ENCODE assay signal across 7 mouse cellular contexts in genomic region chr8:119394097-119394496, GRCm38 (mm10). TPM values are rescaled to one million over a fixed set of nuclear protein-coding genes. Genes with fewer than 3 reads are reported as not detected.
A peak's percentile ranks its signal among the peaks of the same experiment; 100 is the strongest.
DNase-seq lines count a peak whose midpoint lies in the region; ATAC-seq lines count a peak whose summit lies in the region.

No protein-coding gene starts in this region.

- peaks cover 41% of the 10 kb centered on the region for H3K4me1 ChIP-seq in megakaryocyte, embryonic 14.5 days
- H3K4me1 ChIP-seq in forebrain, embryonic 14.5 days (ENCODE audit: control insufficient read depth, insufficient read depth, low read length): peaks cover 7% of the 10 kb centered on the region
- peaks cover 14% of the 10 kb centered on the region for H3K4me1 ChIP-seq in limb, embryonic 15.5 days
- peaks cover 9% of the 10 kb centered on the region; the same call in 1 of the 2 replicates for H3K4me1 ChIP-seq in stomach, embryonic 15.5 days

- H3K27ac ChIP-seq in forebrain, embryonic 14.5 days (ENCODE audit: low read depth, low read length): peak overlapping the region; percentile 87
- 0 out of 2 replicates have a peak overlapping the region, but pooled peaks have one; percentile 44 for H3K27ac ChIP-seq in limb, embryonic 15.5 days
- H3K27ac ChIP-seq in stomach, embryonic 15.5 days: no peak overlapping the region

- H3K9me3 ChIP-seq in megakaryocyte, embryonic 14.5 days: no peaks in the 10 kb centered on the region
- H3K9me3 ChIP-seq in forebrain, embryonic 14.5 days (replicated peaks; ENCODE audit: control insufficient read depth, low read length): no peaks in the 10 kb centered on the region
- H3K9me3 ChIP-seq in limb, embryonic 15.5 days: no peaks in the 10 kb centered on the region
- H3K9me3 ChIP-seq in stomach, embryonic 15.5 days: no peaks in the 10 kb centered on the region

- H3K4me2 ChIP-seq in forebrain, embryonic 14.5 days (ENCODE audit: low read length): peak overlapping the region; percentile 98
- peak overlapping the region; percentile 97 for H3K4me2 ChIP-seq in limb, embryonic 15.5 days
- H3K4me2 ChIP-seq in stomach, embryonic 15.5 days: peak overlapping the region; percentile 99

- DNase-seq in forebrain, embryonic 14.5 days (ENCODE audit: low spot score): no peak
- no peak for DNase-seq in spleen, adult 12 weeks (ENCODE audit: low spot score)
- no peak for DNase-seq in adrenal gland, postnatal 36 days

- H3K36me3 ChIP-seq in megakaryocyte, embryonic 14.5 days (replicated peaks; ENCODE audit: low read length): peaks cover 26% of the 10 kb centered on the region
- H3K36me3 ChIP-seq in forebrain, embryonic 14.5 days (ENCODE audit: control insufficient read depth, insufficient read depth, low read length): no peaks in the 10 kb centered on the region
- H3K36me3 ChIP-seq in limb, embryonic 15.5 days: 0 out of 2 replicates have a peak, but pooled peaks cover 6% of the 10 kb centered on the region
- H3K36me3 ChIP-seq in stomach, embryonic 15.5 days: peaks cover 4% of the 10 kb centered on the region; the same call in 1 of the 2 replicates

- ATAC-seq in megakaryocyte, adult 5-6 weeks (ENCODE audit: poor library complexity, severe bottlenecking): no peak
- ATAC-seq in forebrain, embryonic 14.5 days: peak; percentile 4; the same call in 1 of the 2 replicates
- no peak for ATAC-seq in limb, embryonic 15.5 days (ENCODE audit: insufficient number of reproducible peaks, low FRiP score, low TSS enrichment, low read depth)
- no peak for ATAC-seq in stomach, embryonic 15.5 days (ENCODE audit: insufficient read depth, low FRiP score, low read depth)

- 69% methylated on average over 9 of the region's 9 CpGs for WGBS in forebrain, embryonic 14.5 days
- 78% methylated on average over 9 of the region's 9 CpGs for WGBS in limb, embryonic 15.5 days
- WGBS in stomach, embryonic 15.5 days: 70% methylated on average over 9 of the region's 9 CpGs

- peak overlapping the region; percentile 90 for H3K9ac ChIP-seq in forebrain, embryonic 14.5 days (ENCODE audit: low read length)
- H3K9ac ChIP-seq in limb, embryonic 15.5 days: no peak overlapping the region
- 0 out of 2 replicates have a peak overlapping the region, but pooled peaks have one; percentile 71 for H3K9ac ChIP-seq in stomach, embryonic 15.5 days

- H3K27me3 ChIP-seq in megakaryocyte, embryonic 14.5 days (replicated peaks): peaks cover 3% of the 10 kb centered on the region
- no peaks in the 10 kb centered on the region for H3K27me3 ChIP-seq in forebrain, embryonic 14.5 days (replicated peaks; ENCODE audit: control insufficient read depth, insufficient read depth, low read length)
- peaks cover 9% of the 10 kb centered on the region for H3K27me3 ChIP-seq in limb, embryonic 15.5 days
- H3K27me3 ChIP-seq in stomach, embryonic 15.5 days (replicated peaks): no peaks in the 10 kb centered on the region

- peak overlapping the region; percentile 97 for H3K4me3 ChIP-seq in megakaryocyte, embryonic 14.5 days (replicated peaks)
- H3K4me3 ChIP-seq in forebrain, embryonic 14.5 days (ENCODE audit: low read depth, low read length): peak overlapping the region; percentile 78
- H3K4me3 ChIP-seq in limb, embryonic 15.5 days: peak overlapping the region; percentile 83
- H3K4me3 ChIP-seq in stomach, embryonic 15.5 days (replicated peaks): peak overlapping the region; percentile 77

RNA-seq across cellular contexts. Expression of gene Mlycd, which starts 0.6 kb away (rescaled TPM):
- 25.3 and 39.1 TPM in 2 replicates for polyA plus RNA-seq in megakaryocyte, embryonic 14.5 days (2012; ENCODE audit: insufficient read depth, low replicate concordance)
- total RNA-seq in megakaryocyte, adult 5-6 weeks (2015): 5.4 and 6.5 TPM in 2 replicates
- 5.7 and 7.5 TPM in 2 replicates for total RNA-seq in megakaryocyte, adult 5-6 weeks (2017)
- 12.3 and 16.6 TPM in 2 replicates for polyA plus RNA-seq in forebrain, embryonic 14.5 days (2014; fragmentation: Nextera tagmentation; extraction: Ambion mirVana)
- 11.9 and 12.9 TPM in 2 replicates for polyA plus RNA-seq in limb, embryonic 15.5 days (2015; fragmentation: Nextera tagmentation; extraction: Ambion mirVana)
- 18.0 and 21.4 TPM in 2 replicates for polyA plus RNA-seq in stomach, embryonic 15.5 days (2015; fragmentation: Nextera tagmentation; extraction: Ambion mirVana)
- 10 to 100 TPM; 42.2 to 57.9 TPM for total RNA-seq in adrenal gland, postnatal 36 days (2021)

RNA-seq across cellular contexts. Expression of gene Osgin1, which starts 39.8 kb away (rescaled TPM):
- 6.3 and 11.2 TPM in 2 replicates for polyA plus RNA-seq in megakaryocyte, embryonic 14.5 days (2012; ENCODE audit: insufficient read depth, low replicate concordance)
- total RNA-seq in megakaryocyte, adult 5-6 weeks (2015): 6.1 and 6.4 TPM in 2 replicates
- total RNA-seq in megakaryocyte, adult 5-6 weeks (2017): 2.5 and 5.7 TPM in 2 replicates
- polyA plus RNA-seq in forebrain, embryonic 14.5 days (2014; fragmentation: Nextera tagmentation; extraction: Ambion mirVana): 0.15 and 0.28 TPM in 2 replicates
- polyA plus RNA-seq in limb, embryonic 15.5 days (2015; fragmentation: Nextera tagmentation; extraction: Ambion mirVana): 2.4 and 3.3 TPM in 2 replicates
- polyA plus RNA-seq in stomach, embryonic 15.5 days (2015; fragmentation: Nextera tagmentation; extraction: Ambion mirVana): 7.5 and 8.0 TPM in 2 replicates
- total RNA-seq in adrenal gland, postnatal 36 days (2021): 100 to 1,000 TPM in 1 of 2 experiments, 10 to 100 TPM in 1; 60.9 to 140 TPM

RNA-seq across cellular contexts. Expression of gene Hsbp1, which starts 49.8 kb away (rescaled TPM):
- 10.0 and 98.3 TPM in 2 replicates for polyA plus RNA-seq in megakaryocyte, embryonic 14.5 days (2012; ENCODE audit: insufficient read depth, low replicate concordance)
- 124 TPM in 2 replicates for total RNA-seq in megakaryocyte, adult 5-6 weeks (2015)
- 72.7 and 79.8 TPM in 2 replicates for total RNA-seq in megakaryocyte, adult 5-6 weeks (2017)
- 593 and 648 TPM in 2 replicates for polyA plus RNA-seq in forebrain, embryonic 14.5 days (2014; fragmentation: Nextera tagmentation; extraction: Ambion mirVana)
- 321 and 323 TPM in 2 replicates for polyA plus RNA-seq in limb, embryonic 15.5 days (2015; fragmentation: Nextera tagmentation; extraction: Ambion mirVana)
- 282 and 298 TPM in 2 replicates for polyA plus RNA-seq in stomach, embryonic 15.5 days (2015; fragmentation: Nextera tagmentation; extraction: Ambion mirVana)
- total RNA-seq in adrenal gland, postnatal 36 days (2021): 100 to 1,000 TPM; 199 to 210 TPM

RNA-seq across cellular contexts. Expression of gene Necab2, which starts 52.4 kb away (rescaled TPM):
- not detected in 2 replicates for polyA plus RNA-seq in megakaryocyte, embryonic 14.5 days (2012; ENCODE audit: insufficient read depth, low replicate concordance)
- total RNA-seq in megakaryocyte, adult 5-6 weeks (2015): not detected in 2 replicates
- total RNA-seq in megakaryocyte, adult 5-6 weeks (2017): not detected in 2 replicates
- polyA plus RNA-seq in forebrain, embryonic 14.5 days (2014; fragmentation: Nextera tagmentation; extraction: Ambion mirVana): 16.9 and 19.5 TPM in 2 replicates
- polyA plus RNA-seq in limb, embryonic 15.5 days (2015; fragmentation: Nextera tagmentation; extraction: Ambion mirVana): 0.96 and 1.1 TPM in 2 replicates
- polyA plus RNA-seq in stomach, embryonic 15.5 days (2015; fragmentation: Nextera tagmentation; extraction: Ambion mirVana): 1.3 and 1.9 TPM in 2 replicates
- total RNA-seq in adrenal gland, postnatal 36 days (2021): 1 to 10 TPM; 5.4 to 7.3 TPM
